Mouse (Mus musculus) lung, embryonic 15.5 days (tissue): ENCODE measurements around the gene Apol7a. TPM values are rescaled to one million over a fixed set of nuclear protein-coding genes. Genes with fewer than 3 reads are reported as not detected.
"Not testable (repeated sequence)": the region's sequence is repeated elsewhere in the genome, so short reads cannot be mapped to it uniquely, and the experiment has no call there.

Source experiments
- ATAC-seq: fragments of 200-750 bp; cut with Nextera tagmentation; 2 replicates; pipeline ENCODE4 v1.8.0; 2017; ENCODE audit warnings: moderate number of reproducible peaks, borderline replicate concordance; ENCODE audit not compliant: low FRiP score, low TSS enrichment; ENCODE audit errors: extremely low read depth
- H3K27ac ChIP-seq: fragments of 300-500 bp; sonication (generic); 2 replicates; pipeline ENCODE4 v1.5.1; 2015; ENCODE audit warnings: moderate library complexity, mild to moderate bottlenecking, inconsistent platforms
- H3K27me3 ChIP-seq: fragments of 300-500 bp; sonication (generic); 2 replicates; pipeline ENCODE4 v1.6.1; 2015; ENCODE audit warnings: inconsistent platforms
- H3K36me3 ChIP-seq: fragments of 300-500 bp; sonication (generic); 2 replicates; pipeline ENCODE4 v1.6.1; 2015; ENCODE audit warnings: inconsistent platforms
- H3K4me1 ChIP-seq: fragments of 300-500 bp; sonication (generic); 2 replicates; pipeline ENCODE4 v1.6.1; 2015; ENCODE audit warnings: inconsistent platforms
- H3K4me2 ChIP-seq: fragments of 300-500 bp; sonication (generic); 2 replicates; pipeline ENCODE4 v1.6.1; 2015; ENCODE audit warnings: inconsistent platforms, mild to moderate bottlenecking, moderate library complexity
- H3K4me3 ChIP-seq: fragments of 300-500 bp; sonication (generic); 2 replicates; pipeline ENCODE4 v1.5.1; 2015; ENCODE audit warnings: mild to moderate bottlenecking, inconsistent platforms
- H3K9ac ChIP-seq: fragments of 300-500 bp; sonication (generic); 2 replicates; pipeline ENCODE4 v1.6.1; 2015; ENCODE audit warnings: inconsistent platforms
- H3K9me3 ChIP-seq: fragments of 300-500 bp; sonication (generic); 2 replicates; pipeline ENCODE4 v1.6.1; 2016; ENCODE audit warnings: inconsistent platforms
- WGBS: fragments of 180-500 bp; shearing (Covaris S2); methylation state at CpG from one replicate; pipeline ENCODE4 v1.1.7; 2015; 5-methylcytosine and 5-hydroxymethylcytosine counted together
- polyA plus RNA-seq: library from polyadenylated mRNA; unstranded; fragments of >200 nt; fragmentation: Nextera tagmentation; extraction: Ambion mirVana; gene quantifications from 2 replicates; pipeline ENCODE4 v1.2.1, GENCODE M21; 2015

Gene Apol7a
- polyA plus RNA-seq, 1 experiment from 2014 or later = 0.09 TPM

DNA sequence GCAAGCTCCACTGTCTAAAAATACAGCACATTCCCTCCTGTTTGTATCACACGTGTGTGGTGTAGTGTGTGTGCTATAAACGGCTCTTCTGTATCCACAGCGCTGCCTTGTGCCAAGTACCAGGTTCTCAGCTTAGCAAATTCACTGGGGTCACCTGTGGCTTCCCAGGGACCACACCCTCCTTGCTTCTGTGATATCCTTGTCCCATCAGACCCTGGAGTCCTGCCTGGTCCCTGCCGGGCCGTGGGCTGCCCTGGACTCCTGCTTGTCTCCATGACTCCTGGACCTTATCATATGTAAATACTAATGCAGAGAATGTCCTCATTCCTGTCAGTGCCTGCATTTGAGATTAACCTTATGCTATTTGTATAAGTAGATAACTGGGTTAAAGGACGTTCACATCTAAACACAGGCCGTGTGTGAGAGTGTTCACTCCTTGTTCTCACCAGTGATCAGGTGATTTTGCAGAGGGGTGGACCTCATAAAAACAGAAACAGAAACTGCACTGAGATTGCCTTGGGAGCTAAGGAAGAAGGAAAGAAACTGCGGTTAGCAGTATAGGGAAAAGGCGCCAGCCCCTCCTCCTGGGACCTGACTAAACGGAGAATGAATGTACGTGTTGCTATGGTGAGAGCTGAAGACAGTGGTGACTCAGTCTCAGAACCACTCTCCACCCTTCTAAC is 1.3 kb downstream of the Apol7a start:
- not testable (repeated sequence) for ATAC-seq, H3K9me3 ChIP-seq, H3K4me1 ChIP-seq, H3K9ac ChIP-seq, H3K4me3 ChIP-seq, H3K27ac ChIP-seq, H3K36me3 ChIP-seq, H3K27me3 ChIP-seq, H3K4me2 ChIP-seq
- 29% methylated on average over 11 of the region's 11 CpGs for WGBS

DNA sequence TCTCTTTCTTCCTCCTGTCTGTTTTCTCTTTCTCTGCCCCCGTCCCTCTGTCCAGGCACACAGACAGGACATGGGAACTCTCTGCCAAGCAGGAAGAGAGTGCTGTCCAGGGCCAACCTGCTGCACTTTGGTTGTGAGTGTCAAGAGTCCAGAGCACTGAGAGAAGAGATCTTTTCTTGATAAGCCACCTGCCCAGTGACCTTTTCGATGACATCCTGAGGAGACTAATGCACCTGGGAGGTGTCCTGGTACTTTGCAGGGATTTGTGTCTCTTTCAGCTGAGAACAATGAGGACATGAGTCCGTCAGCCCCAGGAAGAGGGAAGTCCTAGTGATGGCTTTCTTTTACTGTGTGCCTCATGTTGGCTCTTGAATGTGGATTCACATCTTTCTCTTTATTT is 5.1 kb downstream of the Apol7a start:
- H3K9ac ChIP-seq, H3K4me1 ChIP-seq, H3K9me3 ChIP-seq, H3K4me2 ChIP-seq, H3K27me3 ChIP-seq, ATAC-seq, H3K36me3 ChIP-seq, H3K4me3 ChIP-seq, H3K27ac ChIP-seq: not testable (repeated sequence)
- WGBS = 47% methylated on average over 3 of the region's 3 CpGs

DNA sequence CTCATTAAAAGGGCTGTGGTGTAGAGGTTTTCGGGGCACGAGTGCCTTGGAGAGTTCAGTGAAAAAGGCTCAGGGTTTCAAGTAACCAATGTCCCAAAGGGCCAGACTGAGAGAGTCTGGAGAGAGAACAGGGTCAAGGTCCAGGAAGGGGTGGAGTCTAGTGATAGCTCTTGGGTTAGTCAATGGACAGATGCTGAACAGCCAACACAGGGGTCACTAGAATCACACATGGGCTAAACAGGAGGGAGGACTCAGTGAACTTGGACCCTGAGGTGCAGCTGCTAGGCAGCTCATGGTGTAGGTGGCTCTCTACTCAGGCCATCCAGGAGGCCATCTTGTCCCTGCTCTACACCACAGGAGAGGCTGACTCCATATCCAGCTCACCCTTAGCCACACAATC is 11.4 kb downstream of the Apol7a start:
- H3K9ac ChIP-seq = no peak overlapping the region

DNA sequence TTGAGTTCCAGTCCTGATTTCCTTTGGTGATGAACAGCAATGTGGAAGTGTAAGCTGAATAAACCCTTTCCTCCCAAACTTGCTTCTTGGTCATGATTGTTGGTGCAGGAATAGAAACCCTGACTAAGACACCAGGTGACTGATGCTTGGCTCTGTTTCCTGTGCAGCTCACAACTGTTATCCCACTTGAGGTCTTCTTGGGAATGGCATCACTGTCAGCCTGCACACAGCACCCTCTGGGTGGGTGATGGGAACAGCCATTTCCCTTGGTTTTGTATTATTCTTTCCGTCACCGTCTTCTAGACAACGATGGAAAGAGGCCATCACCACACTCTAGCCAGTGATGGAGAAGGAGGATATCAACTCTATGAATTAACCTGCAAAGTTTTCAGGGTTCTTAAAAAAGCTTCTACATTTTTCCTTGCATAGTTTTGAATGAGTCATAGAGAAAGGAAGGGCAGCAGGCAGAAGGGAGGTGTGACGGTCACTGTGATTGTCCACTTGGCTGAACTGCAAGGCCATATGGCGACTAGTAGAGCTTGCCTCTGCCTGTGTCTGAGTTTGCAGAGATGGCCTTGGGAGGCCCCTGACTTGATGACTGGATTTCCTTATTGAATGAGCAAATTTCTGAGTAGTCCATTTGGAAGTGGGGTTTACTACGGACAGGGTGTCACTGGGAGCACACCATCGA is 14.4 kb downstream of the Apol7a start:
- H3K36me3 ChIP-seq = no peaks in the 10 kb centered on the region
- no peaks in the 10 kb centered on the region for H3K9me3 ChIP-seq

More for the DNA sequence above, 11.4 kb downstream of the Apol7a start:
- Histone ChIP-seq H3K36me3 (no peaks in the 10 kb centered on the region), H3K27me3 (no peaks in the 10 kb centered on the region), H3K4me2 (no peak overlapping the region), H3K9me3 (no peaks in the 10 kb centered on the region), H3K27ac (no peak overlapping the region), H3K4me1 (no peaks in the 10 kb centered on the region), H3K4me3 (no peak overlapping the region)
- ATAC-seq = no peak
- 74% methylated on average over 2 of the region's 2 CpGs for WGBS

DNA sequence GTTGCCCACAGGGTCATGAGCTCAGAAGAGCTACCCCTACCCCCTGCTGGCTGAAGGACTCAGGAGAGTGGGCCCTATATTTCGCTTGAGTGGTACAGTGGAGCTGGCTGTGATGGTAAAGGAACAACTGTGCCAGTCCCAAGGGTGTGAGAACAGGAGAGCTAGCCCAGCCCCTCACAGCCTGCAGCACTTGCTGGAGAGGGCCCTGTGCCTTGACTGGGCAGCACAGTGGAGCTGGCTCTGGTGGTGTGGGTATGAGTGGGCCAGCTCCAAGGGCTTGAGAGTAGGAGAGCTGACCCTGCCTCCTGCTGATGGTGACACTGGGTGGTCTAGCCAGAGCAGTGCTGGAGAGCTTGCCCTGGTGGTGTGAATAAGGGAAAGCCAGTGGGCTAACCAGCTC is 16.0 kb downstream of the Apol7a start:
- H3K9me3 ChIP-seq = no peaks in the 10 kb centered on the region
- no peak overlapping the region for H3K4me2 ChIP-seq
- 0 out of 2 replicates have a peak, but pooled peaks have one; percentile 31 for ATAC-seq
- WGBS = 50% methylated on average over 1 of the region's 1 CpGs
- H3K4me1 ChIP-seq = no peaks in the 10 kb centered on the region
- H3K9ac ChIP-seq = no peak overlapping the region
- no peak overlapping the region for H3K4me3 ChIP-seq
- H3K27me3 ChIP-seq = no peaks in the 10 kb centered on the region
- H3K27ac ChIP-seq = no peak overlapping the region
- H3K36me3 ChIP-seq = no peaks in the 10 kb centered on the region

More for the DNA sequence above, 14.4 kb downstream of the Apol7a start:
- no peak overlapping the region for H3K27ac ChIP-seq
- H3K27me3 ChIP-seq = no peaks in the 10 kb centered on the region
- 82% methylated on average over 7 of the region's 7 CpGs for WGBS
- no peak for ATAC-seq
- H3K4me2 ChIP-seq = no peak overlapping the region
- no peaks in the 10 kb centered on the region for H3K4me1 ChIP-seq
- no peak overlapping the region for H3K4me3 ChIP-seq
- no peak overlapping the region for H3K9ac ChIP-seq

DNA sequence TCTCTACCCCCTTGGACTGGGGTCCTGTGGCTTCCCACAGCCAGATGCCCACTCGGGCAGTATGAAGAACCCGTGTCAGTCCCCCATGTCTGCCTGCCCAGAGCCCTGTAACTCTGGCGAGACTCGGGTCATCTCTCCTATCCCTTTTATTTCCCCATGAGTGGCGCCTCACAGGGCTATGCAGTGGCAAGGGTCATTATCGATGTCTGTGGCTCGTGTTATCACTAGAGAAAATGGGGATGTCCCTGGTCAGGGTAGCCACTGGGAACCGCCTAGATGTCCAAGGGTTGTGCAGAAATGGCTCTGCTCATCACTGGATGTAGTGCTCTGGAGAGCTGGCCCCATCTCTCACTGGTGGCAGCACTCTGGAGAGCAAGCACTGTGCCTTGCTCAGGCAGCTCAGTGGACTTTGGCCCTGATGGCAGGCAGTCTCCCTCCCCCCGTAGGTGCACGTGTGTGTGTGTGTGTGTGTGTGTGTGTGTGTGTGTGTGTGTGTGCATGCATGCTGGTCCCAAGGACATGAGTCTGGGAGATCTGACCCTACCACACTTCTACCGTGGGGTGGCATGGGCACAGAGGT is 16.5 kb downstream of the Apol7a start:
- Histone ChIP-seq H3K4me2 (no peak overlapping the region), H3K4me1 (no peaks in the 10 kb centered on the region), H3K36me3 (no peaks in the 10 kb centered on the region), H3K9ac (no peak overlapping the region), H3K27ac (no peak overlapping the region), H3K4me3 (no peak overlapping the region), H3K9me3 (no peaks in the 10 kb centered on the region), H3K27me3 (no peaks in the 10 kb centered on the region)
- ATAC-seq = peak; percentile 14; the same call in 1 of the 2 replicates
- whole genome bisulfite sequencing = 77% methylated on average over 11 of the region's 11 CpGs

DNA sequence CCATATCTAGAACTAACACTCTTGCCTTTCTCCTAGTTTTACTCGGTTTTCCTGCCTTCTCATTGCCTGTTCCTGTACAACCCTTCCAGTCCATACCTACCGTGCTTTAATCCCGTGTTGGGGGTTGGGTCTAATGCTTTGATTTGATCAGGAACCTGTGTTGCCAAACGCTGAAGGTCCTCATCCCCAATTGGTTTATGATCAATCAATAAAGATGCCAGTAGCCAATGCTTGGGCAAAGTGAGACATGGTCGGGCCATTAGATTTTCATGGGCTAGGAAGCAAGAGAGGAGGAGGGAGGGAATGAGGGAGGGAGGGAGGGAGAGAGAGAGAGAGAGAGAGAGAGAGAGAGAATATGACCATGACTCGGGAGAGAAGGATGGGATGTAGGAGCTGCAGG is 17.4 kb downstream of the Apol7a start:
- Histone ChIP-seq H3K27me3 (no peaks in the 10 kb centered on the region), H3K9me3 (no peaks in the 10 kb centered on the region), H3K36me3 (no peaks in the 10 kb centered on the region), H3K4me2 (no peak overlapping the region), H3K4me1 (no peaks in the 10 kb centered on the region), H3K27ac (no peak overlapping the region), H3K4me3 (no peak overlapping the region), H3K9ac (no peak overlapping the region)
- no peak for ATAC-seq
- WGBS = 68% methylated on average over 6 of the region's 6 CpGs

DNA sequence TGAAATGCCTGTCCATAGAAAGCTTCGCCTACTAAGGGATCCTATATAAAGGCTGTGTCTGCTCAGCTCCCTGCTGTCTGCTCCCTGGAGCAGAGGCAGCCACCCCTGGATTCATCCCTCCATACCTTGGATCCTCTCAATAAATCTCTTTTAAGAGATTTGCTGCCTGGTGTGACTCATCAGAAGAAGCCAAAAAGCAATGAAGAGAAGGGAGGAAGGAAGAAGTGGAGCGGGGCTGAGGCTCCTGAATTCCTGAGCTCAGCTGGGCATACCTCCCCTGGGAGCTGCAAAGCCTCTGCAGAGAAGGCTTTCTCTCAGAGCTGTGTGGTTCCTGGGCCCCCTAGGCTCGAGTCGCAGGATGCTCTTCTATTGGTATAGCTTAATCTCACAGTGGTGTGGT is 19.0 kb downstream of the Apol7a start:
- ATAC-seq = no peak

DNA sequence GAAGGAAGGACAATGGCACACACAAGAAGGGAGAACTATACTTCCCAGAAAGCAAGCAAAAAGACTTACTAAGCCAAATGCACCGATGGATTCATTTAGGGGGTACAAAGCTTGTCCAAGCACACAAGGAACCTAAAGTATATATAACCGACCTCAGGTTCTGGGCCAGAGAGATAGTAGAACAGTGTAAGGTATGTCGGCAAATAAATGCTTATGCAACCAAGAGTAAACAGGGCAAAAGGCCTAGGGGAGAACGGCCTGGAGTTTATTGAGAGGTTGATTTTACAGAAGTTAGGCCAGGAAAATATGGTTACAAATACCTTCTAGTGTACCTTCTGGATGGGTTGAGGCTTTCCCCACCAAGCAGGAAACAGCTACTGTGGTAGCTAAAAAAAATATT is 21.5 kb downstream of the Apol7a start:
- Histone ChIP-seq H3K27ac (no peak overlapping the region), H3K4me1 (no peaks in the 10 kb centered on the region), H3K9me3 (no peaks in the 10 kb centered on the region), H3K27me3 (no peaks in the 10 kb centered on the region), H3K9ac (no peak overlapping the region), H3K4me3 (no peak overlapping the region), H3K4me2 (no peak overlapping the region), H3K36me3 (no peaks in the 10 kb centered on the region)
- ATAC-seq = no peak
- WGBS = 86% methylated on average over 4 of the region's 4 CpGs

More for the DNA sequence above, 19.0 kb downstream of the Apol7a start:
- H3K9me3 ChIP-seq = no peaks in the 10 kb centered on the region
- no peak overlapping the region for H3K9ac ChIP-seq
- WGBS = 43% methylated on average over 4 of the region's 4 CpGs
- H3K4me2 ChIP-seq = no peak overlapping the region
- H3K27me3 ChIP-seq = no peaks in the 10 kb centered on the region
- H3K36me3 ChIP-seq = no peaks in the 10 kb centered on the region
- no peaks in the 10 kb centered on the region for H3K4me1 ChIP-seq
- no peak overlapping the region for H3K27ac ChIP-seq
- no peak overlapping the region for H3K4me3 ChIP-seq

DNA sequence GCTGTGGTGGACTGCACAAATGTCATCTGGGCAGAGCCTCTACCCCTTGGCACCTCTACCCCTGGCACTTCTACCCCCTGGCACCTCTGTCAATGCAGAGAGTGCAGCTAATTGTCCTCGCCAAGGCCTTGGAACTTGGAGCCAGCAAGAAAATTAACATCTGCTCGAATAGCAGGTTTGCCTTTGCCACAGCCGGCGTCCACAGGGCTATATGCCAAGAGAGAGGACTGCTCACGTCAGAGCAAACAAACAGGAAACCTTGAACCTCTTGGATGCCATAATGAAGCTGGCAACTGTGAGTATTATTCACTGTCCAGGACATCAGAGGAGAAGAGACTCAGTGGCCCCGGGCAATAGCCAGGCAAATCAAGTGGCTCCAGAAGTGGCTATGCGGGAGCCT is 22.0 kb downstream of the Apol7a start:
- no peak overlapping the region for H3K4me3 ChIP-seq
- no peak overlapping the region for H3K4me2 ChIP-seq
- H3K27me3 ChIP-seq = no peaks in the 10 kb centered on the region
- H3K9ac ChIP-seq = no peak overlapping the region
- no peaks in the 10 kb centered on the region for H3K4me1 ChIP-seq
- no peak overlapping the region for H3K27ac ChIP-seq
- H3K9me3 ChIP-seq = no peaks in the 10 kb centered on the region
- H3K36me3 ChIP-seq = no peaks in the 10 kb centered on the region
- WGBS = 71% methylated on average over 7 of the region's 7 CpGs
- ATAC-seq = no peak

DNA sequence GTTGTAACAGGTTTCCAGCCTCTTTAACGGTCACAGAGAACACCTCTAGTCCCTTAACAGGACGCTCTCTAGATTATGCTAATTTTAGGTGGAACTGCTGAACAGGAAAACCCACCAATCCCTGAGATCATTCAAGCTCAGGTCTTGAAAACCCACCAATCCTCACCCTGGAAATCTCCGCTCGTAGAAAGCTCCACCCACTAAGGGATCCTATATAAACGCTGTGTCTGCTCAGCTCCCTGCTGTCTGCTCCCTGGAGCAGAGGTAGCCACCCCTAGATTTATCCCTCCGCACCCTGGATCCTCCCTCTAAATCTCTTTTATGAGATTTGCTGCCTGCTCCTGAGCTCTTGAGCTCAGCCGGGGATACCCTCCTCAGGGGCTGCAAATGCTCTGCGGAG is 28.3 kb downstream of the Apol7a start:
- Histone ChIP-seq H3K9me3 (no peaks in the 10 kb centered on the region), H3K27me3 (no peaks in the 10 kb centered on the region), H3K4me2 (no peak overlapping the region), H3K36me3 (no peaks in the 10 kb centered on the region), H3K27ac (no peak overlapping the region), H3K4me3 (no peak overlapping the region), H3K9ac (no peak overlapping the region), H3K4me1 (peaks cover 25% of the 10 kb centered on the region)
- WGBS = 84% methylated on average over 8 of the region's 8 CpGs
- ATAC-seq = no peak

DNA sequence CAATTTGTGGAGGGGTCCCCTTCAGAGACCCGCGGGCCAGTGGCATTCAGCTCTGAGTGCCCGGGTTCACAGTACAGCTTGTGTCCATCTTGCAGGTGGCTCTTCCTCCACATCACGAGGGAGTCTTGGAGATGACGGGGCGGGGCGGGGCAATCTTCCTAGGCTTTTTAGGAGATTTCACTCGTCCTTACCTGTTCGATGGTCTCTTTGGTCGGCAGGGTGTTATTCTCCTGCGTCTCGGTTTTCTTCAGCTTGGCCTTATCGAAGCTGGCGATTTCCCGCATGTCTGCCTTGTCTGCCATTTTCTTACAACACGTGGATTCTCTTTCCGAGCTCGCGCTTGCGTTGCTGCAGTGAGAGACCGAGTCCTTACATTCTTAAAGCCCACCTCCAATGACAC is 28.9 kb downstream of the Apol7a start:
- Histone ChIP-seq H3K27ac (no peak overlapping the region), H3K4me1 (peaks cover 25% of the 10 kb centered on the region), H3K9ac (no peak overlapping the region), H3K4me3 (no peak overlapping the region), H3K9me3 (no peaks in the 10 kb centered on the region), H3K36me3 (no peaks in the 10 kb centered on the region), H3K4me2 (no peak overlapping the region), H3K27me3 (no peaks in the 10 kb centered on the region)
- 93% methylated on average over 21 of the region's 21 CpGs for WGBS
- ATAC-seq = no peak
